Mouse (Mus musculus) small intestine, adult 2 months (tissue): ENCODE data around the gene AF067063. TPM values are rescaled to one million over a fixed set of nuclear protein-coding genes. Genes with fewer than 3 reads are reported as not detected.
A peak's percentile ranks its signal among the peaks of the same experiment; 100 is the strongest.
"Not testable (repeated sequence)": the region's sequence is repeated elsewhere in the genome, so short reads cannot be mapped to it uniquely, and the experiment has no call there.

ENCODE experiments used
- H3K27ac ChIP-seq: fragments of 200-500 bp; 2 replicates; pipeline ENCODE4 v1.5.1; 2012; ENCODE audit warnings: low read depth, low read length, control low read depth, inconsistent platforms; ENCODE audit not compliant: insufficient read depth
- H3K27me3 ChIP-seq: fragments of 200-500 bp; 2 replicates; pipeline ENCODE4 v1.6.1; 2012; ENCODE audit warnings: mild to moderate bottlenecking, moderate library complexity, low read length, inconsistent platforms; ENCODE audit not compliant: control insufficient read depth, insufficient read depth
- H3K36me3 ChIP-seq: fragments of 200-500 bp; 2 replicates; pipeline ENCODE4 v1.6.1; 2012; ENCODE audit warnings: mild to moderate bottlenecking, low read length, control low read depth, inconsistent platforms; ENCODE audit not compliant: control insufficient read depth, insufficient read depth
- H3K4me1 ChIP-seq: fragments of 200-500 bp; 2 replicates; pipeline ENCODE4 v1.6.1; 2012; ENCODE audit warnings: low read length, inconsistent platforms, mixed read lengths; ENCODE audit not compliant: control insufficient read depth, insufficient read depth, insufficient read length
- H3K4me3 ChIP-seq: fragments of 200-500 bp; 2 replicates; pipeline ENCODE4 v1.5.1; 2012; ENCODE audit warnings: low read depth, mild to moderate bottlenecking, control low read depth, inconsistent platforms, low read length, moderate library complexity
- CTCF ChIP-seq: fragments of 200-500 bp; IDR thresholded peaks from 2 replicates; pipeline ENCODE4 v1.5.1; 2012; ENCODE audit warnings: low read depth, mild to moderate bottlenecking, control low read depth, inconsistent platforms, low read length, moderate library complexity, mixed read lengths; ENCODE audit not compliant: insufficient replicate concordance, insufficient read length; ENCODE audit errors: extremely low read depth
- WGBS: fragments of 180-500 bp; shearing (Covaris S2); methylation state at CpG from one replicate; pipeline ENCODE4 v1.1.7; 2018; 5-methylcytosine and 5-hydroxymethylcytosine counted together
- polyA plus RNA-seq: library from polyadenylated mRNA; depleted of rRNA; stranded (reverse); fragments of >200 nt; gene quantifications from 2 replicates; pipeline ENCODE4 v1.2.3, GENCODE M21; 2012; rRNA removed

Gene AF067063
- not detected in 2 replicates for polyA plus RNA-seq

GRCm38 (mm10) chr13:119830116-119830515, at the start of gene AF067063:
Gene AF067063, minus strand, starts transcription at chr13:119830216.
- H3K4me1 ChIP-seq, H3K36me3 ChIP-seq, H3K4me3 ChIP-seq, H3K27me3 ChIP-seq, H3K27ac ChIP-seq: not testable (repeated sequence)

GRCm38 (mm10) chr13:119864395-119864999, 34.5 kb upstream of the AF067063 start:
- H3K36me3 ChIP-seq, H3K4me1 ChIP-seq, H3K27me3 ChIP-seq, H3K27ac ChIP-seq, H3K4me3 ChIP-seq: not testable (repeated sequence)
- WGBS: 55% methylated on average over 6 of the region's 7 CpGs

DNA sequence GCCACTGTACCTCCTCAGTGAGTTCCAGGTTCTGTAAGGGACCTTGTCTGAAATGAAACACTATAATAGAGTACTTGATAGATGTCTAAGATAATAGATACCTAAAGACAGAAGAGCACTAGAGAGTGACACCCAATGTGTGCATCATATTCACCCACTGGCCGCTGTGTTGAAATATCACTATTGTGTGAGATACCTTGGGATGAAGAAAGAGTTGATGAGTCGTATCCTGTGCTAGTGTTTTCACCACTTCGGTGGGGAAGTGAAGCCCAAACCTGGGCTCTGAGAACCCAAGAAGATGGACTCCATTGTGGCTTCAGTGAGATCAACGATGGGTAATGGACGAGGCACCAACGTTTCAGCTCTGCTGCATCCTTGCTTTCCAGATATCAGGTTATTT, 32.4 kb upstream of the AF067063 start:
- not testable (repeated sequence) for H3K36me3 ChIP-seq, H3K27ac ChIP-seq, H3K4me1 ChIP-seq, H3K4me3 ChIP-seq, H3K27me3 ChIP-seq
- WGBS: no CpG with 5 or more reads among the region's 6 CpGs

GRCm38 (mm10) chr13:119839982-119840381, 10.0 kb upstream of the AF067063 start:
- H3K4me1 ChIP-seq, H3K27ac ChIP-seq, H3K27me3 ChIP-seq, H3K36me3 ChIP-seq, H3K4me3 ChIP-seq: not testable (repeated sequence)
- 19% methylated on average over 6 of the region's 6 CpGs for WGBS

- not testable (repeated sequence) for H3K27me3 ChIP-seq, H3K4me1 ChIP-seq, H3K4me3 ChIP-seq, H3K27ac ChIP-seq, H3K36me3 ChIP-seq
- WGBS: 9% methylated on average over 14 of the region's 23 CpGs
These were observed 7.8 kb upstream of the AF067063 start for GRCm38 (mm10) chr13:119837719-119838337.

- WGBS: 10% methylated on average over 23 of the region's 23 CpGs
- TF ChIP-seq CTCF: peak; percentile 30; the same call in 1 of the 2 replicates
- H3K4me3 ChIP-seq: peak overlapping the region; percentile 63
These were observed 6.4 kb upstream of the AF067063 start for GRCm38 (mm10) chr13:119836324-119836811.

DNA sequence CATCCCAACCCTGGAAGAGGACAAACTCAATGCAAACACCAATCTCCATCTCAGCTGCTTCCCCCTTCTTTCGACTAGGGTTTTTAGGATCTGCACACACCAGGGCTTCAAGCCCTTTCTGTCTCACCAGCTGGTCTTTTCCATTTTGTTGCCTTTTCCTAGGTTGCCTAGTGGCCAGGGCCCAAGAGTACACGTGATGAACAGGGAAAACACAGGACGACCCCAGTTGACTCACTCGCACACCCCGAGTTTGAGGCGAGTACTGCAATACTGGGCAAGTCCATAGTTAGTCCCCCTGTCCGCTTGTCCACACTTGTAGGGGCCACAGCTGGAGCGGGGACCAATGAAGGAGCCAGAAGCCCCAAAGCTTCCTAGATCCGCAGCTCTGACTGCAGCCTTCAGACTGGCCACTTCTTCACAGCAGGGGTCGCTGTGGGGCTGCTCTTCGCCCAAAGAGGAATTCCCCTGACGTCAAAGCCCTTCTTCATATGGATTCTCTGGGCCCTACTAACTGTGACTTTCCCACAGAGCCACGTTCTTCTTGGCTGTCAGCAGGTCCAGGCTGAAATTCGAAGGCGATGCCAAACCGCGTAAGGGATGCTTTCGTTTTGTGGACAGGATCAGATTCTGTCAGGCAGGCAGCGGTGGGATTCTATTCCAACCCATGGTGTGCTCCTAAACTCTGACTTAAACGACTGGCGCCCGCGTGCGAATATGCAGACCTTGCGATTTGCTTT, 5.5 kb upstream of the AF067063 start, which contains the start of gene D13Ertd608e:
Gene D13Ertd608e, plus strand, starts transcription at position 687 of the 737 bp plus-strand sequence.
- WGBS: 13% methylated on average over 19 of the region's 25 CpGs
- peak within 1 kb of the TSS; percentile 63 for H3K4me3 ChIP-seq

More at GRCm38 (mm10) chr13:119836324-119836811, 6.4 kb upstream of the AF067063 start:
- H3K4me1 ChIP-seq, H3K36me3 ChIP-seq, H3K27me3 ChIP-seq, H3K27ac ChIP-seq: not testable (repeated sequence)

More for the DNA sequence above, 5.5 kb upstream of the AF067063 start, which contains the start of gene D13Ertd608e:
- not testable (repeated sequence) for H3K4me1 ChIP-seq, H3K36me3 ChIP-seq, H3K27me3 ChIP-seq, H3K27ac ChIP-seq
- 0 out of 2 replicates have a peak, but pooled peaks have one; percentile 13 for TF ChIP-seq CTCF
